Mouse (Mus musculus): ENCODE measurements around the gene Fam78b.

GRCm38 (mm10) chr1:166996250-166996649 is 5.0 kb upstream of the Fam78b start:
- TF ChIP-seq CTCF (IDR thresholded peaks at IDR 0.05; ENCODE audit: extremely low read depth, insufficient read depth, insufficient read length, insufficient replicate concordance), result no peak
- no peak for TF ChIP-seq POLR2A (IDR thresholded peaks at IDR 0.05; ENCODE audit: low read depth, low read length)
